Mouse (Mus musculus): Measurements from ENCODE around the gene Spr.

GRCm38 (mm10) chr6:85153970-85154540, 16.5 kb upstream of the Spr start:
- TF ChIP-seq CTCF (IDR thresholded peaks at IDR 0.05; ENCODE audit: extremely low read depth, insufficient read length, insufficient replicate concordance, low read depth, low read length) (peak; percentile 52; the same call in 1 of the 2 replicates), POLR2A (IDR thresholded peaks at IDR 0.05; ENCODE audit: low read depth, low read length) (no peak)

Measured in small intestine, adult 2 months (tissue).